Mouse (Mus musculus) MEL-GATA-1-ER (cell line): ENCODE data around the gene Rtn1.

Experiments used
- DNase-seq: peaks from one replicate; pipeline ENCODE4 v3.0.0-alpha.2; 2012; ENCODE audit warnings: low read depth; ENCODE audit errors: extremely low read depth

The Rtn1 gene

DNA sequence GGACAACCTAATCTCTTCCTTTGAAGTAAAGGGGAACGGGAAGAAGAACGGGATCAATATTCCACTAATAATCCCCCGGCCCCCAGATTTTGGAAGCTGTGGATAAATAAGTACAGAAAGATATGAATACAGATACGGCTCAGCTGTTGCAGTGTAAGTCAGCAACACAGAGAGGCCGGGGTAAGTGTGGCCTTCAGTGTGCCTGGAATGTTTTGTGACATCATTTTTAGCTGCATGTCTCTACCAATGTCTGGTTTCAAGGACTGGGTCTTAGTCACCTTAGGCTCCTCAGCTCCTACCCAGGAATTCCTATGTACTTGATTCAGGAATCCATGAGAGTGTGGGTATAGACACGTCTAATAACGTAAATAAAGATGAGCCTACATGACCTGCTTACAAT is 124.3 kb downstream of the Rtn1 start:
- DNase-seq, result no peak

DNA sequence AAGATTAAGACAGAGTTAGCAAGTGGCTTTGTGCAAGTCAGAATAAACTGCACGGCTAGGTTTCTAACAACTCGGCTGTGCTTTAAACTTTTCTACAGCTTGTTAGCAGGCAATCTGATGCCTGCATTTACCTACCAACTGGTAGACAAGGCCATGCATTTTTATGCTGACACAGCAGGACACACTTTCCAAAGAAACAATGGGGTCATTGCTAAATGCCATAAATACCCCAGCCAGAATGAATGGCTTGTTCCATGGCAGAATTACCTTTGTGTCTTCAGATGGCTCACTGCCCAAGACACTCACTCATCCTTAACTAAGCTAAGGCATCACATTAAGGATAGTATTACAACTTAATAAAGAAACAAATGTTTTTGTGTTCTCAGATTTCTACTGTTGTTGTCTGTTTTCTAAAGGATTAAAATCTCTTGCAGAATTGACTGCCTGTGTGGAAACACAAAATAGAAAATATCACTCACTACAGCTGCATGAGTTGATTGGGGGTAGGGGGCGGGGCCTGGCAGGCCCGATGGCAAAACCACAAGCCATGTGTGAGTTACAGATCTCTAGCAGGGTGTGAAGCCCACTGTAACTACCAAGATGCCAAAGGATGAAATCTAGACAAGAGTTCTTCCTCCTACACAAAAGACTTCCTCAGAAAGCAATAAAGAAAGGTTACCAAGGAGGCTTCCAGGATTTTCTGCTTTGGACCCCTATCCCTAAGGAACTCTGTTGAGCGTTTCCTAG is 129.6 kb downstream of the Rtn1 start:
- DNase-seq, result no peak

DNA sequence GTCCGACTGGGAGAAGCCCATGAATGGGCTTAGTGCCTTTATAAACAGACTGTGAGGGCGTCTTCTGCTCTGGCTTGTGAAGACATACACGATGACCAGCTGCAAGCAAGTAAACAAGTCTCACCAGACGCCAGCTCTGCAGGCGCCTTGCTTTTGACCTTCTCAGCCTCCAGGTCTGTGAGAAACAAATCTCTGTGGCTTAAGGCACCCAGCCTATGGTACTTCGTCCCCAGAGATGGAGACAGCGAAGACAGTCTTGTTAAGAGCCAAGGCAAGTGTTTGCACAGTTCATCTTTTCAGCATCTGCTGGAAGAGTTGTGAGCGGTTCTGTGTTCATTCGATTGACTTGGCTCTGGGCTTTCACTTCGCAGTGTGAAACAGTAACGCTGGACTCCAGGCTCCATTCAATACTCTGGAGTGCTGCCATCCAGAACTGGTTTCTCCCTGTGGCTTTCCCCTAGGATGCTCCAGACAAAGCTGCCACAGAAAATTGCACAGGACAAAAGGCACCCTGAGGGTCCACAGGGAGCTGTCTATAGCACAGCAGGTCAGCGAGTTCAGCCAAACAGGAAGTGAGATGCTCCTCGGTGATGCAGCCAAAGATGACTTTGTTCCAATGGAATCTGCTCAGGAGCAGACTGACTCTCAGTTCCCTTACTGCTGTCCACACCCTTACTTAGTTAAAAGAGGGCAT is 135.0 kb downstream of the Rtn1 start:
- no peak for DNase-seq

DNA sequence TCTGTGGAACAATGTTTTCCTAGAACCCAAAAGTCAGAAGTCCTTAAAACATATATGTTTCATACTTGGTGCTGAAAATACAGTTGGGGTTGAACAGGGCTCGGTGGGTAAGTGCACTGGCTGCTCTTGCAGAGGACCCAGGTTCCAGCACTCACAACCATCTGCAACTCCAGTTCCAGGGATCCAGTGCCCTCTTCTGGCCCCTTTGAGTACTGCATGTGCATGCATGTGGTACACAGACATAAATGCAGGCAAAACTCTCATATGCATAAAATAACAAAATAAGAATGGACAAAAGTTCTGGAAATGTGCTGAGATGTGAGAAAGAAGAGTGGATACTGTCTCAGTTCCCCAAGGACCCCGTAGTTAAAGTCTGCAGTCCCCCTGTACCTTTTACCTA is 141.2 kb downstream of the Rtn1 start:
- DNase-seq, result no peak

DNA sequence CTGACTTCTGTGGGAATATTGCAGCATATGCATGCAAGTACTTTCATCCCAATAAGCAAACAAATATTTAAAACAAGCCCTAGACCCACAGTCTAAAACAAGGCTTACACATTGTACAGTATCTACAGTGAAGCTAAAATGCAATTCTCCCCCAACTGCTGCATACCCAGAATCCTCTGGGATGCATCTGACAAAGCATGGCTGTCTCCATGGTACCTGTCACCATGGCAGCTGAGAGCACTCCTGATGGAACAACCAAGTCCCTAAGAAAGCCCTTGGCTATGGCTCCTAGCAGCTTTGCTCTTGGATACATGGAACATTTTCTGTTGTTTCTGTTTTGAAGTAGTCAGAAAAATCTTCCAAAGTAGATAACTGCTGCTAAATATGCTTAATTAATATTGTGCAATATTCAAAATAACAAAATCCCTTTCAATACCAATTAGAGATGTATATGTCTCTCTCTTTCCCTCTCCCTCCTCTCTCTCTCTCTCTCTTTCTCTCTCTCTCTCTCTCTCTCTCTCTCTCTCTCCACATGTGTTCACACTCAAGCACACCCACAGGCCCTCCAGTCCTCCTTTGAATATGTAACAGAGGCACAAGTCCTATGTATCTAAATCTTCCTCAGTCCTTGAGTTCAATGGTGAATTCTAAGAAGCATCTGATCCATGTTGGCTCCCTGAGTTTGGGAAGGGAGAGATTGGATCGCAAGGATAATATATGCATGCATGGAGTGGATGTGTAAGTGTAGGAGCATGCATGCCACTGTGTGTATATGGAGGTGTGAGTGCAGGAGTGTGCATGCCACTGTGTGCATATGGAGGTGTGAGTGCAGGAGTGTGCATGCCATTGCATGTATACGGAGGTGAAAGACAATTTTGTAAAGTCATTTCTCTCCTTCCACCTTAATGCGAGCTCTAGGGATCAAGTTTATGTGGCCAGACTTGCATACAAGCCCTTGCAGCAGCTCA is 143.3 kb downstream of the Rtn1 start:
- no peak for DNase-seq

DNA sequence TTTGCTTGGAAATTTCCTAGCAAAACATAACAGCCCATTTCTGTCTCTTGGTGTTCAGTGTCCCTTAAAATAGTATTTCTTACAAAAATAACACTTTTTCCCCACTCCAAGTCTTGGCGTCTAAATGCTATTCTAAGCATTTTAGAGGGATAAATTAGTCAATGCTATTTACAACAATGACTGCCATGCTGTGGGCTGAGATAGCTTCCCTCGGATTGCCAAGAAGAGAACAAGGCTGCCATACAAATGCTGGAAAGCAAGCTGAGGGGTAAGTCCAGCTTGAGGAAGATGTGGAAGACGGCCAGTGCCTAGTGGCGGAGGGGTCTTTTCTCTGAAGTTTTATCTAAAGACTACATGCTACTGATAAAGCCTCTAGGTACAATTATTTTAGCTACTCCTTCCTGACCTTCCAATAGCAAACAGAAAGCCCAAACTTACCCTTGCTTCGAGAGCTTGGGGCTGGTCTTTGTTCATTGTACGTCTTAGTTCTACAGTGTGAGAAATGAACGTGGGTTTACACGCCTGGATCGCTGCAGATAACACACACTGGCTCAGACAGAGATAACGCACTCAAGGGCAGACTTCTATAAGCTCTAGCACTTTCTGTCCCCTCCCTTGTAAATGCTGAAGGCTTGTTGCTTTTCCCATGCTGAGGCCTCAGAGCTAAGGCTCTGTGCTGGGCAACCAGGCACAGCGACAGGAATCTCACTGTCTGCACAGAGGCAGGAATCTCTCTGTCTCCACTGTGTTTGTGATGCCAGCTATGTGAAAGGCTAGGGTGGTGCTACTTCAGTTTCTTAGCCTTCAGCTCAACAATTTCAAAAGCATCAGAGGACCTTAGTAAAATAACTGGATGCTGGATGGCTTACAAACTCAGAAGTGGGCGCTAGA is 145.4 kb downstream of the Rtn1 start:
- DNase-seq, result no peak

DNA sequence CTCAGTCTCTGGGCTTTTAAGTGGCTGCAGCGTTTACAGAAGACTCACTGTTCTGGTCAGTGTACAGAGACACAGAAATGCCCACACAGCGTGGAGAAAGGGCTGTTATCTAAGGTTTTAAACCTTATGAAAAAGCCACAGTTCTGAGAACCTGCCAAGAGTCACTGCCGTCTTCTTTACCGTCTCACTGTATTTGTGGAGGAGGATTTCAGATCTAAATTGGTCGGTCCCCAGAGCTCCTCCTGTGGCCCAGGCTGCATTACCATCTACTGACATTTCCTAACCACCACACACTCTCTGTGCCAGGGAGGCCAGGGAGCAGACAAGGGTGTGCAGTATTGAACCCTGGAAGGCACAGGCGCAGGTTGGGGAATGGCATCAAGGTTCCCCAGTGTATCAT is 151.9 kb downstream of the Rtn1 start:
- DNase-seq, result no peak

DNA sequence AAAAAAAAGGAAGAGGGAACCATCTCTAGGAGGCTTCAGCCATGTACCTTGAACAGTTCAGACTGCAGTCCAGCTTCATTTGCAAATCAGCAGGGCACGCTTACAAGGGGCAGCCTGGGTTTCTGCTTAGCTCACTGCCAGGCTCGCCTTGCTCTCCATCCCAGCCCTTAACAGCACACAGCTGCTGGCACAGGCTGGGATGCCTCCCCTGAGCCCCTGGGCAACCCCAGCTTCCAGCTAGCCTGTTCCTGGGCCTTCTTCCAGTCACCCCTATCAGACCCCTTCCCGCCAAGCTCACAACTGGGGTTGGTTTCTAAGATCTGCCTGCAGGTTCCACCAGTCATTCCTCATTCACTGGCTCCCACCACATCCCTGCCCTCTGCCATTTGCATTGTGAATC is 155.8 kb downstream of the Rtn1 start:
- DNase-seq, result no peak

DNA sequence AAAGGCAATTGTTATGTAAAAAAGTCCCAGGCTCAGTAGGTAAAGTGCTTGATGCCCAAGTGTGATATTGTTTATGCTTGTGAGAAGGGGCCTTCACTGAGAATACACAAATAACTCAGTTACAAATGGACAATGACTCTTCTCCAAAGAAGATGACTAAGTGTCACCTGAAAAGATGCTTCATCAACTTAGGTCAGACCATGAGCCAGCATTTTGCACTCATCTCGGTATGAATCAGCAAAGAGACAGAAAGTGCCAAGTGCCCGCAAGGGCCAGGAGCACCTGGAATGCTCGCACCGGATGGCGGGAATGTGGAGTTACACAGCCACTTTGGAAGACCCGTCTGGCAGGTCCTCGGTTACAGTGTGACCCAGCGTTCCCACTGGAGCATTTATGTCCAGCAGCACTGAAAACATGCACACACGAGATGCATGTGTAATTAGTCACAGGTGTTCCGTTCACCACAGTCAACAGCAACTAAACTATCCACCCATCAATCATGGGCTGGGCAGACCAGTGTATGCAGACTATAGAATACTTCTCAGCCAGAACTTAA is 156.9 kb downstream of the Rtn1 start:
- no peak for DNase-seq

DNA sequence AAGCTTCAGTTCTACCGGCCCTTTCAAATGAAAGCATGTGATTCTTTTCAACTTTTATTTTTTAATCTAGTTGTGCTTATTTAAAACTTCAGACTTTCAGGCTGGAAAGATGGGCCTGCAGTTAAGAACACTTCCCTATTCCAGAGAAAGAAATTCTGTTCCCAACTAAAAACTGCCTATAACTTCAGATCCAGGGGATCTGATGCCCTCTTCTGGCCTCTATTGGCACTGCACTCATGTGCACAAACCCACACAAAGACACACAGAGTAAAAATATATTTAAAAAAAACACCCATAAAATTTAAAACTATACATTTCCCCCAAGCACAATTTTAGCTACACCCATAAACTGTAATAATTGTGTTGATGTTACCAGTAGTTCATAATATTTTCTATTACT is 163.9 kb downstream of the Rtn1 start:
- DNase-seq, result no peak

DNA sequence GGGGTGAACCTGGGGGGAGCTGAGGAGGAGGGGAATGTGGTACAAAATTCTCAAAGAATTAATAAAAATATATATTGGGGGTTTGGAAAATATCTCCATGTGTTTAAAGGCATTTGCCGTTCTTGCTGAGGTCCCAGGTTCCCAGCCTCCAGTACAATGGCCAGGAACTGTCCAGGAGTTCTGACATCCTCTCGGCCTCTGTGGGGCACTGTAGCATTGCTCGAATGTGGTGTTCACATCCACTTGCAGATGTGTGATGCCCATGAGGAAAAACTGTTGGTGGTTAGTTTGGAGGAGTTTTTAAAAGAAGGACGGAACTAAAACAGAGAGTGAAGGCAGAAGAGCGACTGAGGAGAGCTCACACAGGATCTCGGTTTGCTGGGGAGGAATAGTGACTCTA is 166.0 kb downstream of the Rtn1 start:
- DNase-seq, result no peak

DNA sequence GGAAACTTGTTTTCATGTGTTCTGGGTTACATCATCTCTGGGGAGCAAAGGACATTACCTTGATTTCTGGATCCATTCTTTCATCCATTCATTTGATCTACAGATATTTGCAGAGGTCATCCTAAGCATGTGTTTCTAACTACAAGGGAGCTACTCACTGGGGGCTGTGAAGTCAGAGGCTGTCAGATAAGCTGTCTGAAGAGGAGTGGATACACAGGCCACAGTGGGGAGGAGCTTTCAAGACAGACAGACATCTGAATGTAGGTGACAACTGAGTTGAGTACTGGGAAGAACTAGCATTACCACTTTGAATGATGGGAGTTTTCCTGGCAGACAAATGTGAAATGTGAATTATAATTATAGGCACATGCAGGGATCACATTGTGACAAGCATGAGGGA is 168.3 kb downstream of the Rtn1 start:
- DNase-seq, result no peak

DNA sequence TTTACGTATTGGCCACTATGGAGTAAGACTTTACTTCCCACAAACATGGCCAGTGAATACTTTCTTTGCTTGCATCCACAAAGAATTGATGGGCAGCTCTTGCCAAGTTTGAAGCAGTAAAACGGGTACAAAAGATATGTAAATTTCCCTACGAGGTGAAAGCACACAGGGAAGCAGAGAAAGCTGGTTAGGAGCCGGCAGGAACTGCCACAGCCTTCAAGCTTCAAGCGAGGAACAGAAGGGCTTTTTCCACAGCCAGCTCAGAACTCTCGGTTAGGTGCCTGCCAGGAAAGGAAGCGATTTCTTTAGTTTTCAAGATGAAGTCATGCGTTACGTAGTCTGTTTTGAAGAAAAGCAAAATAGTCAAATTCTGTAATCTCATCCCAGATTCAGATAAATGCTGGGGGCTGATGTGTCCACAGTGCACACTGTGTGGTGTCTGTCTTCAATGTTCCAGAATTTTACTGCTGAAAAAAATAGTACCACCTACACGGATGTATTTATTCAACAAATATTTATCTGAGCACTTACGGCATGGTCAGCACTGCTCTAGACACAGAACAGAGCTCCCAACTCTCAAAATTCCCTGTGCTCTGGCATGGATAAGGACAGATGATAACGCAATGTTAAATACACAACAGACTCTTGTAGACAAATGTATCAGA is 169.5 kb downstream of the Rtn1 start:
- no peak for DNase-seq

DNA sequence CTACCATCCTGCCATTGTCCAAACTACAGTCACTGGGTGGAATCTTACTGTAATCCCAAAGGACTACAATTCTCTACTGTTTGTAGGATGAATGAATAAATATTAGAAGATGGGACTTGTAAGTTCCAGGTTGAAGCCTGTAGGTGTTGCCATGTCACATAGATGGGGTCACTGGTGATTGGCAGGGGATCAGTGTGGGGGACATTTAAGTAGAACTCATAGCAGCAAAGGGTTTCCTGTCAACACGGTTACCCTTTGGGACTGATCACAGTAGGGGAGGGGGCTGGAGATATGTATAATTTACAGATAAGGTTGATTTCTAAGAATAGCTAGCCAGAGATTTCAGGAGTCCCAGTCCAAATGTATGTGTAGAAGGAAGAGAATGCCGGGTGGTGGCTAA is 171.6 kb downstream of the Rtn1 start:
- no peak for DNase-seq

DNA sequence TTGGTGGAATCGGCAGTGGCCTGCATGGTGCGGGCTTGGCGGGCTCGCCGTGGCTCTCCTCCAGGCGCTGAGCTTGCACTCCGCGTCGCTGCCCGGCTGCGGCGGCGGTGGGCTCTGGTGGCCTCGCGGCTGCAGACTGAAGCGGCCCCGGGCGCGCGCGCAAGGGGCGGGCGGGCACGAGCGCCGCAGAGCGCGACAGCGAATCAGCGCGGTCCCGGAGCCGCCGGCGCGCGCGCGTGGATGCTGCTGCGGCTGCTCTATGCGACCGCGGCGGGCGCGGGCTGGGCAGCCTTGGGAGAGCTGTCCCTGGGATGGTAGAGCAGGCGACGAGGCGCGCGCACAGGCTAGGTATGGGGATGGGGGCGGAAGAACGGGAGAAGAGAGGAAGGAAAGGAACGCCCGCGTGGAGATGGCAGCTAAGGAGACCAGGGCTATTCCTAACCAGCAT is 172.3 kb downstream of the Rtn1 start:
- DNase-seq, result no peak

DNA sequence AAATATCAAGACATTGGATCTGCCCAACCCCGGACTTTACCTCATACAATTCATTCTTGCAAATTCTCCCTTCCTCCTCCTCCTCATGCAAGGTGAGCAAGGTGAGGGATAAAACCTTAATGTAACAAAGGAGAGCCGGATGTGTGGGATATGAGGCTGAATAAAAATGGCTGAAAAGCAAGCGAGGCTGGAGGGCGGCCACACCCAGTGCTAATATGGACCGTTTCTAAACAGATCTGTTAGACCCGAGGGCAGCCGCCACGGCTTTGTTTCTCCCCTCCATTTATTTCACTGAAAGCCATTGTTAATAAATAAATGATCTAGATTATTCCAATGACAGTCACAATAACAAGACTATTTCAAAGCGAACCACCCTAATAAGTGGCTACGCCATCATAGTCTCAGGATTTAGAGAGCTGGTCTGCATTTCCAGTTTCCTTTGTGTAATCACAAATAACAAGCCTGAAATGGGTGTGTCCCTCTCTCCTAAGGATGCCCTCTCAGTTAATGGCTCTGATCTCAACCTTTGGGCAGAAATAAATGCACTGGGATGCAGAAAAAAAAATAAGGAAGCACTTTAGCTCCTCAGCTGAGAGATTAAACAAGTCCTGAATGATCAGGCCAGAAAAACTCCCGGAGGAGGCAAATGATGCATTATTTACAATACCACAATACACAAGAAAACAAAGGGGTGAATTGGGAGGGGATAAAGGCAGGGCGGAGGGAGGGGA is 173.1 kb downstream of the Rtn1 start:
- no peak for DNase-seq

DNA sequence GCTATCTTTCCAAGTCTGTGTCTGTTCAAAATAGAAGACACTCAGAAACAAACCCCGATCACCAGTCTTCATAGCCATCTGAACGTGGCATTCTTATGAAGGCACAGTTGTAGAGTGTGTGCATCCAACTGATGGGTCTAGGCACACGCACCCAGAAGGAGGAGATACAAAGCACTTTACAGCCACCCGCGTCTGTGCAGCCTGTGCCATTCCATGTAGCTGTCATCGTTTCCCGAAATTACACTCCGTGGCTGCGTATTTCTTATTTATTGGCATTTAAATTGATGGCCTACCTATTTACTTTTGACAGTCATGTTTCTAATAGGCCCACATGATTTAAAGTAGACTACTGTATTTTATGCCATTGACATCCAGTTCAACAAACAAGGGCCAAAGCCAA is 173.9 kb downstream of the Rtn1 start:
- no peak for DNase-seq

DNA sequence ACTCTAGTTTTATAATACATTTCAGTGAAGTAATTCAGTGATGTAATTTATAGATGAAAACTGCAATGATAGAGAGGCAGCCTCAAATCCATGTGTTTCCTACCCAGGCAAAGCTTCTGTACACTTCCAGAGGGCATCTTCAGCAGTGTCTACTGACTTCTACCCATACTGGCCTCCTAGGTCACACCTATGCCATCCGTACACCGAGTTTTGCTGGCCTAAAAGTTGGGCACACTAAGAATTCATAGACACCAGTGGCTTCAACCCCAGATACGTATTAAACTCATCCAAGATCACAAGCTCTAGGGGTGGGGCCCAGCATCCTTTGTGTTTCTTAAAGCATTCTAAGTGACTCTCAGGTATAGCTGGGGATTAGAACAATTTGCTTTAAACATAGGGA is 174.7 kb downstream of the Rtn1 start:
- DNase-seq, result no peak
